Mouse (Mus musculus) spleen, adult 18-20 months (tissue): Measurements from ENCODE around the gene Dnajb13.

Source experiments
- DNase-seq, 2 experiments: peaks; one replicate each; pipeline ENCODE4 v3.0.0; 2022; ENCODE audit warnings: mixed read lengths in 2 of 2

Dnajb13 gene

GRCm38 (mm10) chr7:100514573-100514972 is at the start of gene Dnajb13:
TSS of gene Dnajb13 (minus strand) at chr7:100514960.
- no peak for DNase-seq

DNA sequence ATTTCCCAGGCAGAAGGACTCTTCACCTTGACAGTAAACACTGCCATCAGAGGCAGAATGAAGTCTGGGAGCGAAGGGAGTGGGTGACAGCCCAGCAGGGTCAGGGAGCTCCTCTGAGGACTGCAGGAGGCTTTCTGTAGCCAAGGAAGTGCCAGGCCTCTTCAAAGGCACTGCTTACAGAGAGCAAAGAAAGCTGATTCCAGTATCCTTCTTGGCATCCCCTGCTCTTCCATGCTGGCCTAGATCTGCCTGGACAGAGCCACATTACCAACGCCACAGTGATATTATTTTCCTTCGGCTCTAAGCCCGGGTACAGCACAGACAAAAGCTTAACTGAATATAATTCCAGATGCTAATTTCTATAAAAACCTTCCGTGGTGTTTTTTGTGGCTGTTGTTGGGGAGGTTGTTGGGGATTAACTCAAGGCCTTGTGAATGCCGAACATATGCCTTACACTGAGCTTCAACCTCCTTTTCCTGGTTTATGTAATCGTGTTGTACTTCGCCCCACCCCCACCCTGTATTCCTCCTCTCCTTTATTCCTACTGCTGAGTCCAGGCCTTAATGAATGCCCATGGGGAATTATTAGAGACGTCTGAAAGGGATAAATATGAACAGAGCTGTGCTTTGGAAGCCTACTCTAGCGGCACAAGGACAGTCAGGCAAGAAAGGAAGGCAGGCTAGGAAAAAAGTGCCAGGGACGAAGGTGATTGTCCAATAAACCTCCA is 47.3 kb upstream of the Dnajb13 start:
- no peak for DNase-seq

GRCm38 (mm10) chr7:100559331-100559730 is 44.6 kb upstream of the Dnajb13 start:
- DNase-seq, result no peak

- no peak for DNase-seq
Measured at GRCm38 (mm10) chr7:100557241-100557640, 42.5 kb upstream of the Dnajb13 start.

- no peak for DNase-seq
Measured at GRCm38 (mm10) chr7:100555431-100555951, 40.7 kb upstream of the Dnajb13 start.

GRCm38 (mm10) chr7:100554939-100555338 is 40.2 kb upstream of the Dnajb13 start:
- DNase-seq, result no peak

DNA sequence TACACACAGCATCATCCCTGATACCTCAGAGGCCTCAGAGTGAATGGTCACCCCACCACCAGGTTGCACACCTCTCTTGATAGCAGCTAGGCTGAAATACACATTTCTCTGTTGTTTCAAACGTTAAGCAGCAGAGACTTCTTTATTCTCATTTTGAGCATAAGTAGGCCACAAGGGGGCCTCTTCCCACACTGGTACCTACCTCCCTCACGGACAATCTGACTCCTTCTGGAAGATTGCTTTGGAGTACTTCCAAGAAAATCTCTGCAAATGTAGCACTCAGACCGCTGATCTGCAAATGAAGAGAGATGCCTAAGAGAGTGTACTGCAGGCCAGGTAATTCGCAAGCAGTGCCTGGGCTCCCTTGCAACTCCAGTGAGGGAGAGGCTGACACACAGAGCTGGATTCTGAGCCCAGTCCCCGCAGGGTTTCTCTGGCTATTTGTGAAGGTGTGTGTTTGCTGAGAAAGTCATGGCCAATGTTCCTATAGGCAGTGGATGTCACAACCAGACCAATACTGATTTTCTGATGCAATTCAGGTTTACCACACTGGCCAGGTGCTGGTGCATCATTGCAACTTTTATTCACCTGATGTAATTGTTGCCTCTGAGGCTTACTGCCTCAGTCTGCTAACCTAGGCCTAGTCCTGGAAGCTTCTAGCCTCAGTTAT is 35.7 kb upstream of the Dnajb13 start:
- DNase-seq, result no peak

DNA sequence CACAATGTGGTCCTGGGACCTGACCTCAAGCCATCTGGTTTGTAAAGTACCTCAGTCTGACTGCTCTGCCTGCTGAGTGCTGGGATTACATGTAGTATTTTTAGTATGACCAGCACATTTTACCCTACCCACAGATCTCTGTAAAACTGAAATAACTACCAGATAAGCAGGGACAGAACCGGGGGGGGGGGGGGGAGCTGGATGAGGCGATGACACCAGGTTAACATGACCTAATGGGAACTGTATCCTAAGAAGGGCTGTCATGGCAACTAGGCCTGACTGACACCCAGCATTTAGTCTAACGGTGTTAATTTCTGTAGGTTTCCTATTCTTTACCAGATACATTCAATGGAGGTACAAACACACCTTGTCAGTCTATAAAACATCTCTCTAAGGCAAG is 35.0 kb upstream of the Dnajb13 start:
- no peak for DNase-seq

DNA sequence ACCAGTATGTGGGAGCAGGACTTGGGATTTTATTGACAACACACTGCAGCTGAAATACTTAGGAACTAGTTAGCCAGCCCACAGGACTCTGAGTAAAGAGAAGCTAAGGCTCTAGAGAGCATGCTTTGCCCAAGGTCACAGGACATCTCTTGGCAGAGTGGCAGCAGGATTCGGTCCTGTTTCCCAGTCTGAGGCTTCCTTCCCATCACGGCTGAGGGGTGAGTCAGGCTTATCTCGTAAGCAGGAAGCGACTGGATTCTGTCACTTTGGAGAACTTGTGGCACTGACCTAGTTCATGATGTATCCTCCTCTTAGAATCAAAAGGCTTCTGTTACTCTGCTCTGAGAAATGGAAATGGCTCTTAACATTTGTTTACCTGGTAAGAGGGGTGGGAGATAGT is 32.9 kb upstream of the Dnajb13 start:
- no peak for DNase-seq

DNA sequence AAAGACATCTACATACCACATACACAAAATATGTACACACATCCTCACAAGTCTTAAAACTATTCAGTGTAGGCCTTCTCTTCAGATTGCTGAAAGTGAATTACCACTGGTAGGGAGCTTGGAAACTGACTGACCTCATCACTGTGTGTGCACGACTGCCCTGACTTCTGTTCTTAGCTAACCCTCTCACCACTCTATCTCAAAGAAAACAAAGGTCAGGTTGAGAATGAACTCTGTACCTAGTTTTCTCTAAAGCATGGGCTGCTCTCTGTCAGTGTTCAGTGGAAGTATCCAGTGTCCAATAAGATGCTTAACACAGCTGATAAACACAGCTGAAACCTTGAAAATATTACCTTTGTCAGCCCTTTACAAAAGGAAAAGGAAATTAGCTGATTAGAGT is 29.7 kb upstream of the Dnajb13 start:
- no peak for DNase-seq

- DNase-seq, result no peak
Measured at GRCm38 (mm10) chr7:100539516-100539915, 24.8 kb upstream of the Dnajb13 start.

DNA sequence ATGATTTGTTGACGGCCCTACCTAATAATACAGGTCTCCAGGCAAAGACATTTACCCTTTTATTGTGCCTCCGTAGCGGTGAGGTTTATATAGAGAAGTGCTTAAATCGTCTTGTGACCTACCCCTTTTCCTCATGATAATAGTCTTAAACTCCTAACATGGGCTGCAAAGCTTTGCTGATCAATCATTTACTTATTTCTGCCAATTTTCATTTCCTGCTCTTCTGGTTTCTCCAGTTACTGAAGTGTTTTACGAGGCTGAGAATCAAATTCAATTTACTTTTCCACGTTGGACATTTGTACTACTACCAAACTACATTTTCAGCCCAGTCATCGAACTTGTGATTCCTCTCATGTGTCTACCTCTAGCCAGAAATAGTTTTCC is 22.8 kb upstream of the Dnajb13 start:
- DNase-seq, result no peak

GRCm38 (mm10) chr7:100536804-100537518 is 22.2 kb upstream of the Dnajb13 start, which contains the start of gene Coa4:
TSS of gene Coa4 (plus strand) at chr7:100537071.
- peak; percentile 68 to 75 for DNase-seq

DNA sequence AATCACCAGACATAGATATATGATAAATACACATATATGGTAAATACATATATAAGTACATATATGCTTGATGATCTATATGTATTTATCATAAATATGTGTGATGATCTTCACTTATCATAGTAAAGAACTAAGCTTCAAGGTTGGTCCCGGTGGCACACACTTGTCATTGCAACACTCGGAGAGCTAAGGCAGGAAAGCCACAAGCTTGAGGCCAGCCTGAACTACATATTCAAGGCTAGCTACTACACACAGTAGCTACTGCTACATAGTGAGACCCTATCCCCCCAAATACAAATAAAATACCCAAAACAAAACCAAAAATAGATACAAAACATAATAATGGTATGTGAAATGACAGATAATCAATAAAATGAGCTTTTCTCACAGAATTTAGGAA is 21.1 kb upstream of the Dnajb13 start:
- no peak for DNase-seq

DNA sequence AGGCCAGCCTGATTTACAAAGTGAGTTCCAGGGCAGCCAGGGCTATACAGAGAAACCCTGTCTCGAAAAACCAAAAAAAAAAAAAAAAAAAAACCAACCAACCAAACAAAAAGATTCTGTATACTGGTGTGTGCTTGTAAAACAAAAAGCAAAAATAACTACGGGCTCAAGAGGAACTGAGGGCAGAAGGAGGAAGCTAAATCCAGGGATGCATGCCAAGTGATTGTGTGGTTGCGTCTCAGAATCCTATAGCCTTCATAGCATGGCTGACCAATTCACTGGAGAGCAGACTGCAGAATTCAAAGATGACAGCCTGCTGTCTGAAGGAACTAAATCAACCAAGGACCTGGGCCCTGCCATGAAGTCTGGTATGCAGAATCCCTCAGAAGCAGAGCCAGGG is 19.5 kb upstream of the Dnajb13 start:
- no peak for DNase-seq

GRCm38 (mm10) chr7:100533503-100533902 is 18.7 kb upstream of the Dnajb13 start:
- DNase-seq, result no peak

DNA sequence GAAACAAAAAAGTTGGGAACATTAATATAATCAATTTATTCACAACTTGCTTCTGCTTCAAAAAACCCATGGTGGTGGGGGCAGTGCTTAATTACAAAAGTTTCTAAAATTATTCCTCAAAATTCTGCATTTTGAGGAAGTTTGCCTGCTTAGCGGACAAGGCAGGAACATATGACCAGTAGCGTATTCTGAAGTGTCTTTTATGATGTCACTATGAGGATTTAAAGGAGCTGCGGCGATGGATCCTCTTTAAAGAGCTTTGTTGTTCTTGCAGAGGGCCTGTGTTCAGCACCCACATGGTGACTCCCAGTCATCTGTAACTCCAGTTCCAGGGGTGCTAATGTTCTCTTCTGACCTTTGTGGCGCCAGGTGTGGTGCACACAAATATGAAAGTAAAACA is 16.0 kb upstream of the Dnajb13 start:
- no peak for DNase-seq

- no peak for DNase-seq
Measured at GRCm38 (mm10) chr7:100524669-100525068, 9.9 kb upstream of the Dnajb13 start.

- DNase-seq, result no peak
Measured at GRCm38 (mm10) chr7:100522222-100522621, 7.5 kb upstream of the Dnajb13 start.

GRCm38 (mm10) chr7:100520663-100521285 is 6.0 kb upstream of the Dnajb13 start:
- DNase-seq, result peak; percentile 57 to 82

GRCm38 (mm10) chr7:100520204-100520603 is 5.4 kb upstream of the Dnajb13 start:
- DNase-seq, result no peak

DNA sequence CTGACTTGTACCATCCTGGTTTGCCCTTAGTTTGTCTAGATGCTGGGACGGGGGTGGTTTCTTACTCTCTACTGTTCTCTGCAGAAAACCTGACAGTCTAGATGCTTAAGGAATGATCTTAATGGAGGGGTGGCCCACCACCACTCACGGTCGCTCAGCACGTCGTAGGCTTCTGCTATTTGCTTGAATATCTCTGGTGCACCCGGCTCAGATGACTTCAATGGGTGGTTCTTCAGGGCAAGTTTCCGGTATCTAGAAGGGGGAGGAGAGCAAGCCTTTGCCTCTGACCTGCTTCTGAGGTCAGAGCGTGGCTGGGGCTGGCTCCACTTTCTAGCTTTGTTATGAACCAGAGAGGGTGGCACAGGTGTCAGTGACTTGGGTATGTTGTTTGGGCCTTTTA is 3.2 kb downstream of the Dnajb13 start:
- DNase-seq, result no peak

DNA sequence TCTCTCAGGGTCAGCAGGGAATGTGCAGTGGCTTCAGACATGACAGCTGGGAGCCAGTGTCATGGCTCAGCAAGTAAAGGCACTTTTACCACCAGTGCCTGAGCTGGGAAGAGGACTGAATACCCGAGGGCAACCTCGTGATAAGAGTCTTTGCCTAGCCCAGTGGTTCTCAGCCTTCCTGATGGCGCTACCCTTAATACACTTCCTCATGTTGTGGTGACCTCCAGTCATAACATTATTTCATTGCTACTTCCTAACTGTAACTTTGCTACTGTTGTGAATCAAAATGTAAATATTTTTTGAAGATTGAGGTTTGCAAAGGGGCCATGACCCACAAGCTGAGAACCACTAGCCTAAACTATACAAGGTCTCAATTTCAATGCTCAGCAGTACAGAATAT is 6.1 kb downstream of the Dnajb13 start:
- no peak for DNase-seq
